Mouse (Mus musculus) bone marrow macrophage, adult 2 months (primary cell): ENCODE measurements at regions not wholly inside any gene's neighbourhood (a gene's known extent, or its start where the extent isn't known, plus 50 kb on each side); places are given as distances from the start of the nearest gene placed in this dataset.

ENCODE experiments used
- H3K27ac ChIP-seq: 2 replicates; pipeline ENCODE4 v1.5.1; 2012; ENCODE audit warnings: low read depth, low read length; ENCODE audit not compliant: insufficient read depth
- H3K4me1 ChIP-seq: 2 replicates; pipeline ENCODE4 v1.6.1; 2012; ENCODE audit warnings: low read length; ENCODE audit not compliant: control insufficient read depth, insufficient read depth
- H3K4me3 ChIP-seq: 2 replicates; pipeline ENCODE4 v1.5.1; 2012; ENCODE audit warnings: mild to moderate bottlenecking, low read length, moderate library complexity; ENCODE audit not compliant: insufficient read depth
- CTCF ChIP-seq: IDR thresholded peaks from 2 replicates; pipeline ENCODE4 v1.5.1; 2012; ENCODE audit warnings: low read depth, mild to moderate bottlenecking, low read length, moderate library complexity
- POLR2A ChIP-seq: IDR thresholded peaks from 2 replicates; pipeline ENCODE4 v1.6.1; 2012; ENCODE audit warnings: mild to moderate bottlenecking, low read depth, low read length, borderline replicate concordance

GRCm38 (mm10) chr5:33516211-33516610, 82.4 kb upstream of the Nkx1-1 start:
- no peak overlapping the region for H3K27ac ChIP-seq
- TF ChIP-seq CTCF, result no peak
- no peak for TF ChIP-seq POLR2A
- H3K4me1 ChIP-seq, result no peaks in the 10 kb centered on the region
- H3K4me3 ChIP-seq, result no peak overlapping the region

DNA sequence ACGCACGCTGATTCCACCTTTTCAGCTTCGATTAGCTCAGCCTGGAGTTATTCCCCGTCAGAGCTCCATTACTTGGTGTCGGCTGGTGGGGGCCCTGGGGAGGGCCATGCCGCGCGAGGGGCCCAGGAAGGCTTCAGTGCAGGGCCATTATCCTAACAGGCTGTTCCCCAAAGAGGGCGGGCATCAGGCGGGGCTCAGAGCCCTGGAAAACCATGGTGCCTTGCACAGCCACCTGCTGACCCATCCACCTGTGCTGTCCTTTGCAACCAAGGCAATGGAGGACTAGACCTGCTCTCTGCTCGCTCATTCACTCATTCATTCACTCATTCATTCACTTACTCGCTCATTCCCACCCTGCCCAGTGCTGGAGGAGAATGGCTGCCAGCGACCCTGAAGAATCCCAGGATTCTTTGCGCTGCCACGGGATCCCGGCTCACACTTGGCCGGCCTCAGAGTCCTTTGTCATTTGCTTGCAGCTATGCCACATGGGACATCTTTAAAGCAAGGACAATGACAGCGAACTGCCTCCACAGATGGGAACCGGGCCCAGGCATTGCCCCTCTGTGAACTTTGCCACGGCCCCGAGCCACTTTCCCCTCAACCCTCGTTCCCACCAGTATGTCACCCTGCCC, 78.6 kb upstream of the Nkx1-1 start:
- no peak overlapping the region for H3K27ac ChIP-seq
- TF ChIP-seq CTCF, result no peak
- no peak for TF ChIP-seq POLR2A
- H3K4me1 ChIP-seq, result no peaks in the 10 kb centered on the region
- H3K4me3 ChIP-seq, result no peak overlapping the region

DNA sequence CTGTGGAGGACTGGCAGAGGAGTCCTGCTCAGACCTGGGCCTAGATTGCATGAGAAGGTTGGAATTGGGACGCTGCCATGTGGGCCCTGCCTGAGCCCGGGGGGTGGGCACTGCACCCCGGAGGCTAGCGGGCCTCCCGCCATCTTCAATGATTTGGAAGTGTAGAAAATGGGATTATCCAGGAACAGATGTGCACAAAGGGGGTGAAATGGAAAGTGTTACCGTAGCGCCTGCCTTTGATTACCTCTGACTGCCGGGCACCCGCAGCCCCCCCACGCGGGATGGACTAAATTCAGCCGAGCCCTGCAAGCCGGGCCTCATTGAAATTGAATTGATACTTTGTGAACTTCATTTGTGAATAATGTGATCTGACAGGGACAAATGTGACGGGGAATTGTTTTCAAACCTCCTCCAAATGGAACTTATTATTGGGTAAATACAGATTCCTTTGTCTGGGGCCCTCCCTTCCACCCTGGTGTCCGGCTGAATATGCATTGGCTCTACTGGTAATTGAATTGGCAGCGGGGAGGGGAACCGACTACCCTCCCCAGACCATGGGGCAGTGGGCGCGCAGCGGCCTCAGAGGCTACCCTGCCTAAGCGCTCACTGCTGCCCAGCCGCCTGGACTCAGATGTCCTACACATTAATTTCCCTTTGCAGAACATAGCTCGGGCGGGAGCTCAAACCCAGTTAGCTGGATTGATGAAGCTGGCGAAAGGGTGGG, 77.9 kb upstream of the Nkx1-1 start:
- H3K27ac ChIP-seq, result no peak overlapping the region
- H3K4me3 ChIP-seq, result no peak overlapping the region
- no peak for TF ChIP-seq CTCF
- no peak for TF ChIP-seq POLR2A
- H3K4me1 ChIP-seq, result no peaks in the 10 kb centered on the region

GRCm38 (mm10) chr5:33505786-33506185, 72.0 kb upstream of the Nkx1-1 start:
- no peaks in the 10 kb centered on the region for H3K4me1 ChIP-seq
- H3K27ac ChIP-seq, result no peak overlapping the region
- no peak overlapping the region for H3K4me3 ChIP-seq
- no peak for TF ChIP-seq POLR2A
- TF ChIP-seq CTCF, result no peak

DNA sequence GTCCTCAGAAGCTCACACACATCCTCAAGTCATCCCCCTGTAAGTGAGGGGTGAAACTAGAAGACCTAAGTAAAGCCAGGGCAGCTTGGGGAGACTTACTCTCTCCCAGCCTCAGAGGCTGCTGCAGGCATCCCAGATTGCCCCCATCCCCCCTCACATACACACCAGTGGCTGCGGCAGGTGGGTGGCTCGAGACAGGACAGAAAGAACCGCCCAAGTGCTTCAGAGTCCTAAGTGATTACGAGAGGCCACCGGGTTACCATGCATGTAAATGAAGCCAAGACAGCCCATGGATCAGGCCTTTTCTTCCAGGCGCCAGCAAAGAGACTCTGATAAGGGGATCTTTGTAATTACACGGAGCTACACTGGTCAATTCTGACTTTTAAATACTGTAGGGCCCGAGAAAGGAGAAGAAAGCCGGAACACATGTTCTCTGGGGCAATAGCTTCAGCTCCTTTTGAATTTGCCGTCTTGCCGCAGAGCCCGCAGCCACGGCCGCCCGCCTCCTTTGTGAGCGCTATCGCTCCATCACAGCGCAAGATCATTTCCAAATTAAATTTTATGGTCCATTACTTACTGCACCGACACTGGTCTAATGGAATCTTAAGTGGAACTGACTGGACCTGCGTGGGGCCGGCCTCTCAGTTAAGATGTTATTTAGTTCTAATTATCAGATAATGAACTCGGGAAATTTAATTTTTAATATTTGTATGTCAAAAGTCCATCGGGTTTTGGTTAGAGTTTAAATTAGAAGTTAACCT, 68.1 kb upstream of the Nkx1-1 start:
- H3K4me1 ChIP-seq, result no peaks in the 10 kb centered on the region
- no peak overlapping the region for H3K27ac ChIP-seq
- no peak overlapping the region for H3K4me3 ChIP-seq
- TF ChIP-seq POLR2A (no peak), CTCF (no peak)

DNA sequence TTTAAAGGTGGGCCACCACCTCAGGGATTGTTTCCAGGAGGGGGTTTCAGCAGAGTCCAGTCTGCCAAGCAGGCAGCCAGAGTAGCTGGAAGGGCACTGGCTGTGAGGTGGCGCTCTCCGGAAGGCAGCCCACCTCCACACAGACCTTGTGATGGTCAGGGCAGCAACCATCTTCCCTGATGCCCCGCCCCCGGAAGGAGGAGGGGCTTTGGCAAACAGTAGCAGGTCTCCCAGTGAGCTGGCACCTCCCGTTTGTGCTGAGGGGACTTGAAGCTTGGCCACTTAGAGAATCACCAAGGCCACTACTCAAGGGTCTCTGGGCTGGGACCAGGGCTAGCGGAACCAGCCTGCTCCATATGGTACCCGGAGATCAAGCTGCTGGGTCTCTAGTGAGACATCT, 67.4 kb upstream of the Nkx1-1 start:
- no peak for TF ChIP-seq POLR2A
- no peak for TF ChIP-seq CTCF
- no peak overlapping the region for H3K4me3 ChIP-seq
- H3K4me1 ChIP-seq, result no peaks in the 10 kb centered on the region
- no peak overlapping the region for H3K27ac ChIP-seq

DNA sequence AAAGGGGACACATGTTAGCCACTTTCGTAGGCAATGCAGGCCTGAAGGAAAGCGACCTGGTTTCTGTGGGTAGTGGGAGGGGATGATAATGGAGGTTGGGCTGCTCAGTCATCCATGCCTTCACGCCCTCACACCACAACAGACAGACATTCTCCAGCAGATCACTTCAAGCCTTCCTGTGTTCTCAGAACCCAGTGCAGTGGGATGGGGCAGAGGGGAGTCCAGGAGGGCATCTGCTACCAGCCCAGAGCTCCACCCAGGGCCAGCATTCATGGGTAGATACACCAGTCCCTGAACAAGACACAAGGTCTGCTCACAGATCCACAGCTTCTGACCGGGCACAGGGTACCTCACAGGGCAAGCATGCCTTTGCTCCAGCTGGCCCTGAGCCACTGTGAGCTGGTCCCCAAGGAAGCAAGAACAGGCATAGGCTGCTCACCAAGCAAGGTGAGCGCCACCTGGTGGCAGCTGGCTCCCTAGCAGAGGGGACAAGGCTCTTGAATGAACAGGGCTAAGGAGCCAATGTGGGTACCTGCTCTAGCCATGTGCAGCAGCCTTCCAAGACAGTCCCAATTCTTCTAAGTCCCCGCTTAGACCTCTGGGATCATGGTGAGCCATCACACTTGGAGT, 62.2 kb upstream of the Nkx1-1 start:
- Histone ChIP-seq H3K4me3 (no peak overlapping the region), H3K27ac (no peak overlapping the region), H3K4me1 (no peaks in the 10 kb centered on the region)
- TF ChIP-seq POLR2A (no peak), CTCF (peak; percentile 71)

DNA sequence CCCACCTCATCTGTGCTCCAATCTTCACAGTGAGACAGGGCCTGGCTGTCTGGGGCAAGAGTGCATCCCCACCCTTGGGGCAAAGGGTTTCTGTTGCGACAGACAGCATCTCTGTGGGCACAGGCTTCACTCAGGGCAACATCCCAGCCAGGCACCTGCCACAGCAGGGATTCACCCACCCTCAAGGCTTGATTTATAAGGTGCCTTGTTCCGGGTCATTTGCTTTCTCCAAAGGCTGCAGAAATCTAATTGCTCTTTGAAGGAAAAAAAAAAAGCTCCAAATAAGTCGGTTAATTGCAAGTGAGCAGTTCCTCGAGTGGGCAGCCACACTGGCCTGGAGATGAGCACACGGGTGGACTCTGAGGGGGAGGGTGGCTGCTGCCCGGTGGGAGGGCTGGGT, 61.5 kb upstream of the Nkx1-1 start:
- Histone ChIP-seq H3K27ac (no peak overlapping the region), H3K4me1 (no peaks in the 10 kb centered on the region), H3K4me3 (no peak overlapping the region)
- no peak for TF ChIP-seq CTCF
- TF ChIP-seq POLR2A, result no peak

- no peak overlapping the region for H3K27ac ChIP-seq
- TF ChIP-seq CTCF, result no peak
- no peak for TF ChIP-seq POLR2A
- H3K4me3 ChIP-seq, result no peak overlapping the region
- no peaks in the 10 kb centered on the region for H3K4me1 ChIP-seq
These were observed 59.0 kb upstream of the Nkx1-1 start for GRCm38 (mm10) chr5:33492604-33493315.
